9 mouse cellular contexts compared by ENCODE assay signal in the genomic region with DNA sequence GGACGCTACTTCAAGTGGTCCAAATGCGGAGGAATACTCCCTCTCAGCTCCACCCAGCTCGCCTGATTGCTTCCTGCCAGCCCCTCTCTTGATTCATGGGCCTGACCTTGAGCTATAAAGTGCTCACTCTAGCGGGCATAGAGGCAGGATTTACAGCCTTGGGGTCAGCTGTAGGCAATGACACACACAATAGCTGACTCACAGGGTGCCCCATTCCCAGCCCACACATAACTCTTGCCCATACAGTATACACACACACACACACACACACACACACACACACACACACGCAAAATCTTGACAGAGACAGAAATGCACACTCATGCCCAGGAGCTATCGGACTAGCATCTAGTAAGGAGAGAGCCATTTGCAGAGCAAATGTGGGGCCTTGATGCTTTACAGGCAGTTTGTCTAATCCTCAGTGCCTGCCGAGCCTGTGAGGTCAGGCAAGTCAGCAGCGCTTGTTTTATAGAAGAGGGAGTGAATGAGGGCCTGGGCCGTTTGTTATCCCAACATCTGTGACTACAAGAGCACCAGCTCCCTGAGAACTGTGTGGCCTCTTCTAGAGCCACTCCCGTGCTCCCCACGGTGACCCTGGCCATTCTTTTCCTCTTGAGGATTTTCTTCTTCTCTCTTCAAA.
DNase-seq lines count a peak whose midpoint lies in the region; ATAC-seq and TF ChIP-seq lines count a peak whose summit lies in the region.
"Had no signal": no experiment of that assay in that cellular context is flagged by ENCODE, and none has a peak within 500 bp of the region (broad histone marks: within the 10 kb centered on the region; RNA-seq: fewer than 3 reads in every experiment).

No protein-coding gene starts in this region.

- H3K9ac ChIP-seq in intestine, embryonic 16.5 days (ENCODE audit: low read depth, low read length): no peak overlapping the region
- H3K9ac ChIP-seq in stomach, postnatal 0 days (ENCODE audit: low read length): no peak overlapping the region

- TF ChIP-seq CTCF in stomach, postnatal 0 days (IDR thresholded peaks at IDR 0.05; ENCODE audit: low read depth): no peak

- no peaks in the 10 kb centered on the region for H3K9me3 ChIP-seq in intestine, embryonic 16.5 days (ENCODE audit: control insufficient read depth, low read length)
- no peaks in the 10 kb centered on the region for H3K9me3 ChIP-seq in stomach, postnatal 0 days (ENCODE audit: control insufficient read depth, low read length)

- H3K4me1 ChIP-seq in intestine, embryonic 16.5 days (ENCODE audit: control insufficient read depth, insufficient read depth, low read length): peaks cover 11% of the 10 kb centered on the region
- no peaks in the 10 kb centered on the region for H3K4me1 ChIP-seq in stomach, postnatal 0 days (replicated peaks; ENCODE audit: control insufficient read depth, insufficient read depth)

- DNase-seq in ovary, adult 18-20 months (ENCODE audit: low spot score): peak; percentile 46
- no peak for DNase-seq in ovary, postnatal 10 days (ENCODE audit: low spot score)
- peak; percentile 80 for DNase-seq in adrenal gland, adult 8-10 months
- DNase-seq in stomach, postnatal 0 days (ENCODE audit: low spot score): no peak
- no peak for DNase-seq in left cerebral cortex, postnatal 36 days (ENCODE audit: low spot score in 2 of 2)
- no peak for DNase-seq in right cerebral cortex, postnatal 14 days
- DNase-seq: gastrocnemius, postnatal 36 days; lung, postnatal 36 days had no signal

- 25% methylated on average over 11 of the region's 11 CpGs for WGBS in intestine, embryonic 16.5 days
- 44% methylated on average over 11 of the region's 11 CpGs for WGBS in stomach, postnatal 0 days

- peak; percentile 75 for ATAC-seq in intestine, embryonic 16.5 days
- ATAC-seq in stomach, postnatal 0 days (ENCODE audit: low FRiP score, low TSS enrichment): 0 out of 2 replicates have a peak, but pooled peaks have one; percentile 55

- intact Hi-C loops in left cerebral cortex, postnatal 36 days (cut with DNase I): no loop called here

- H3K36me3 ChIP-seq in intestine, embryonic 16.5 days (ENCODE audit: control insufficient read depth, insufficient read depth, low read length): no peaks in the 10 kb centered on the region
- no peaks in the 10 kb centered on the region for H3K36me3 ChIP-seq in stomach, postnatal 0 days (ENCODE audit: control insufficient read depth, insufficient read depth, low read length)

- peaks cover 32% of the 10 kb centered on the region for H3K27me3 ChIP-seq in intestine, embryonic 16.5 days (replicated peaks; ENCODE audit: control insufficient read depth, insufficient read depth, low read length)
- no peaks in the 10 kb centered on the region for H3K27me3 ChIP-seq in stomach, postnatal 0 days (ENCODE audit: control insufficient read depth, insufficient read depth, low read length)

- no peak overlapping the region for H3K27ac ChIP-seq in intestine, embryonic 16.5 days (ENCODE audit: low read length)
- H3K27ac ChIP-seq in stomach, postnatal 0 days (replicated peaks): no peak overlapping the region

- no peak overlapping the region for H3K4me3 ChIP-seq in intestine, embryonic 16.5 days (ENCODE audit: low read length)
- no peak overlapping the region for H3K4me3 ChIP-seq in stomach, postnatal 0 days (ENCODE audit: low read depth, low read length)

- H3K4me2 ChIP-seq in intestine, embryonic 16.5 days (ENCODE audit: low read depth, low read length): no peak overlapping the region
- H3K4me2 ChIP-seq in stomach, postnatal 0 days (replicated peaks; ENCODE audit: low read depth): no peak overlapping the region

- no peak for TF ChIP-seq EP300 in stomach, postnatal 0 days (optimal IDR thresholded peaks at IDR 0.05)

Comparison
In these comparisons a context has a peak if more than half of its experiments do, and no peak if none do; other contexts are left out.
1. DNase-seq: peak in ovary, adult 18-20 months (single experiment) and adrenal gland, adult 8-10 months (single experiment); none in ovary, postnatal 10 days (single experiment), stomach, postnatal 0 days (single experiment), left cerebral cortex, postnatal 36 days (0 of 2) and right cerebral cortex, postnatal 14 days (single experiment).